Comparison of ENCODE assay signal across 8 mouse cellular contexts in the genomic region with DNA sequence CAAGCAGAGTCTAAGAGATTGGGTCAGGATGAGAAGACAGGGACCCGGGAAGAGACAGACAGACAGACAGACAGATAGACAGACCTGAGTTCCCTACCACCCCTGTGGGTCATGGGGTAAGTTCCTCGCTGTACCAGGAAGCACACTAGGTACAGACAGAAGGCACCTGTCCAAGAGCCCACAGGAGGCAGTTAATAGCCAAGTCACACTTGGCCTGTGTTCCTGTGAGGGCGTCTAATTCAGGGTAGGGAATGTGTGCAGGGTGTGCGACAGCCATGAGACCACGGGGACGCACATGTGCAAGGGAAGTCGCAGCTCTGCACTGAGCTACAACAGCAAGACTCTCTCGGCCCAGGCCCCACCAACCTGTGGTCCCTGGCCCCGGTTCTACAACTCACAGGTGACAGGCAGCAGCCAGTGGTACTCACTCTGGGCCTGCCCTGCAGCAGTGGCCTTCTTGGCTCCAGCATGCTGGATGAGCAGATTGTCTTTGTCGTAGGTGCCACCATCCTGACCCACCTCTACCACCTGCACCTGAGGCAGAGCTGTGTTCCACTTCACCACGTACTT.
"Had no signal": no experiment of that assay in that cellular context is flagged by ENCODE, and none has a peak within 500 bp of the region (broad histone marks: within the 10 kb centered on the region; RNA-seq: fewer than 3 reads in every experiment).

No protein-coding gene starts in this region.

- DNase-seq: kidney, postnatal 14 days; lung, embryonic 14.5 days; lung, postnatal 10 days; lung, postnatal 4 days; midbrain, embryonic 14.5 days; right cerebral cortex, postnatal 14 days; thymus, adult 18-20 months; thymus, postnatal 25 days had no signal
